Mouse (Mus musculus) CH12.LX (cell line): ENCODE data around the gene Lrrc29.

ENCODE experiments used
- CTCF ChIP-seq, 2 experiments: IDR thresholded peaks in 1 of 2; conservative IDR thresholded peaks in 1 of 2; 2 replicates each; pipeline ENCODE4 v1.5.1; 2011 to 2012; ENCODE audit warnings: low read depth in 2 of 2, low read length in 2 of 2, improper control_type of control experiment in 1 of 2, inconsistent platforms in 1 of 2, mild to moderate bottlenecking in 1 of 2, moderate library complexity in 1 of 2
- EP300 ChIP-seq: IDR thresholded peaks from 2 replicates; pipeline ENCODE4 v1.6.1; 2011; ENCODE audit warnings: low read length, improper control_type of control experiment
- IRF4 ChIP-seq: IDR thresholded peaks from 2 replicates; pipeline ENCODE4 v1.6.1; 2014; ENCODE audit warnings: low read depth, mild to moderate bottlenecking, inconsistent platforms, low read length, improper control_type of control experiment
- MAFK ChIP-seq: IDR thresholded peaks from 2 replicates; pipeline ENCODE4 v1.6.1; 2011; ENCODE audit warnings: low read length, improper control_type of control experiment; ENCODE audit not compliant: insufficient replicate concordance
- MAZ ChIP-seq: IDR thresholded peaks from 2 replicates; pipeline ENCODE4 v1.6.1; 2012; ENCODE audit warnings: low read depth, mild to moderate bottlenecking, inconsistent platforms, low read length, improper control_type of control experiment, moderate library complexity
- POLR2A ChIP-seq: IDR thresholded peaks from 2 replicates; pipeline ENCODE4 v1.6.1; 2011; ENCODE audit warnings: low read depth, mild to moderate bottlenecking, improper control_type of control experiment, low read length
- POLR2AphosphoS2 ChIP-seq: IDR thresholded peaks from 2 replicates; pipeline ENCODE4 v1.6.1; 2011; ENCODE audit warnings: low read depth, low read length, improper control_type of control experiment
- USF1 ChIP-seq: IDR thresholded peaks from 2 replicates; pipeline ENCODE4 v1.6.1; 2014; ENCODE audit warnings: low read depth, mild to moderate bottlenecking, inconsistent platforms, low read length, improper control_type of control experiment
- ZC3H11A ChIP-seq: IDR thresholded peaks from 2 replicates; pipeline ENCODE4 v1.6.1; 2012; ENCODE audit warnings: low read depth, mild to moderate bottlenecking, inconsistent platforms, low read length, improper control_type of control experiment
- ZKSCAN1 ChIP-seq: IDR thresholded peaks from 2 replicates; pipeline ENCODE4 v1.6.1; 2012; ENCODE audit warnings: low read depth, inconsistent platforms, low read length, improper control_type of control experiment, borderline replicate concordance
- ZNF384 ChIP-seq: IDR thresholded peaks from 2 replicates; pipeline ENCODE4 v1.6.1; 2012; ENCODE audit warnings: low read depth, low read length, improper control_type of control experiment, inconsistent platforms

- TF ChIP-seq CTCF (conservative IDR thresholded peaks at IDR 0.05 in 1 of 2, IDR thresholded peaks at IDR 0.05 in 1 of 2; ENCODE audit: low read depth in 2 of 2, low read length in 2 of 2) (no peak), EP300 (no peak), ZNF384 (no peak), ZC3H11A (no peak), IRF4 (no peak), USF1 (no peak), POLR2AphosphoS2 (no peak), MAFK (no peak), POLR2A (no peak), MAZ (no peak), ZKSCAN1 (no peak)
These were observed 27.6 kb upstream of the Lrrc29 start for GRCm38 (mm10) chr8:105353583-105354135.
